Mouse (Mus musculus): ENCODE data around the gene Sorcs2. TPM values are rescaled to one million over a fixed set of nuclear protein-coding genes. Genes with fewer than 3 reads are reported as not detected.

Sorcs2 gene
- polyA plus RNA-seq, 1 experiment = 2.5 TPM

DNA sequence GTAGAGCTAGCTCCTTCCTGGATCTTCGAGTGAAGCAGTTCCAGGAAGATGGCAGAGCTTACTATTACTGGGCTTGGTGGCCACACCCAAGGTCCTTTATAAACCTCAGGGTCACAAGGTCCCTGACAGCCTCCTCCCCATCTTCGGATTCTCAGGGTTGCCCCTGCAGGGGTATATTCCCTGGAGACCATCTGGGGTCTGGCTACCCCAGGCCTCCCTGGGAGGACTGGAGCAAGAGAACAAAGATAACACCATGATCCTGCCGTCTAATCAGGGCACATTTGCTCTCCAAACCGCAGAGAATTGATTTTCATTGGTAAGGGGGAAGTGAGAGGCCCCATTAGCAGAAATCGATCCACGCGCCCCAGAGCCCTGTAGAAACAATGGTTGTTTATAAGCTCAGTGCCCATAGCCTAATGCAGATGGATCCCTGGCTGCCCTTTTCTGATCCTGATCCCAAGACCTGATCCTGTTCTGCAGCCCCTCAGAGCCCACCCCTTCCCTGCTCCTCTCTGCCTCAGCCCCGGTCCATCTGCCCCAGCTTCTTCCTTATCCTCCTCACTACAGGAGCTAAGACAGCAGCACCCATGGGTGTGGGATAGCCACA, 243.0 kb downstream of the Sorcs2 start:
- 66% methylated on average over 8 of the region's 8 CpGs for WGBS
- Histone ChIP-seq H3K4me1 (ENCODE audit: control insufficient read depth, insufficient read depth, low read length) (no peaks in the 10 kb centered on the region), H3K27ac (ENCODE audit: control insufficient read depth, insufficient read depth, low read depth, low read length, poor library complexity) (no peak overlapping the region), H3K4me3 (replicated peaks; ENCODE audit: control insufficient read depth, low read depth, low read length) (no peak overlapping the region)
- no peak for TF ChIP-seq POLR2A (IDR thresholded peaks at IDR 0.05; ENCODE audit: borderline replicate concordance, control insufficient read depth, low read depth, low read length)
- TF ChIP-seq CTCF (IDR thresholded peaks at IDR 0.05; ENCODE audit: control insufficient read depth, insufficient read depth, low read length) = no peak

DNA sequence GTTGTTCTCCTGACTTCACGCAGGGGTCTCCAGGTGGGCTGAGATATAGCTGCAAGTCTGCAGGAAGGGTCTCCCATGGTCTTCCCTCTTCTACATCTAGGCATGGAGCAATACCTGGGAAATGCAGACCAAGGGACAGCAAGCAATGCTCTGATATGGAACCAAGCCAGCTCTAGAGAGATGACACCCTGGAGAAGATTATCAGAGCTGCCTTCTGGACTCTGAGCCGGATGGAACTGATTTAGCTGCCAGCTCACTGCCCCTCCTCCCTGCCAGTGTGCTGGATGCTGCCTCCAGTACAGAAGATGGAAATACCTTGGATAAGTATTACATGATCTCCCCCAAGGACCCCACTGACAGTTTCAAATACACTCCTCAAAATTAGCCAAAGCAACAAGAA, 244.7 kb downstream of the Sorcs2 start:
- no peak overlapping the region for H3K27ac ChIP-seq (ENCODE audit: control insufficient read depth, insufficient read depth, low read depth, low read length, poor library complexity)
- H3K4me3 ChIP-seq (replicated peaks; ENCODE audit: control insufficient read depth, low read depth, low read length) = no peak overlapping the region
- H3K4me1 ChIP-seq (ENCODE audit: control insufficient read depth, insufficient read depth, low read length) = no peaks in the 10 kb centered on the region
- 80% methylated on average over 2 of the region's 2 CpGs for WGBS
- TF ChIP-seq POLR2A (IDR thresholded peaks at IDR 0.05; ENCODE audit: borderline replicate concordance, control insufficient read depth, low read depth, low read length) (no peak), CTCF (IDR thresholded peaks at IDR 0.05; ENCODE audit: control insufficient read depth, insufficient read depth, low read length) (no peak)

DNA sequence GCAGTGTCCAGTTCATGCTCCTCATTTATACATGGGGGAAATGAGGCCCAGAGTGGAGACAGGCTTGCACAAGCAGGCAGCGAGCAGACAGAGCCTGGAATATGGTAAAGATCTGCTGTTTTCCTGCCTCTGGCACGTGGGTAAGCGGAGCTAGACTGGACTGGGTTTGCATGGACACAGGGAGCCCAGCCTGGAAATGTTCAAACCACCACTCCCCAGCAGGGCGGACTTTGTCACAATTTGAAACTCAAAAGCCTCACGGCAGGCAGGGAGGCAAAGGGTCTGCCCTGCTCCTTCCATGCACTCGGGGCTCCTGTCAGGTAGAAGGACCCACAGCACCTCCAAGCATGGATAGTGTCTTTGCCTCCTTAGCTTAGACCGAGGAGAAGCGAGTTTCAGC, 246.9 kb downstream of the Sorcs2 start:
- Histone ChIP-seq H3K4me1 (ENCODE audit: control insufficient read depth, insufficient read depth, low read length) (no peaks in the 10 kb centered on the region), H3K4me3 (replicated peaks; ENCODE audit: control insufficient read depth, low read depth, low read length) (no peak overlapping the region), H3K27ac (ENCODE audit: control insufficient read depth, insufficient read depth, low read depth, low read length, poor library complexity) (no peak overlapping the region)
- TF ChIP-seq POLR2A (IDR thresholded peaks at IDR 0.05; ENCODE audit: borderline replicate concordance, control insufficient read depth, low read depth, low read length) (no peak), CTCF (IDR thresholded peaks at IDR 0.05; ENCODE audit: control insufficient read depth, insufficient read depth, low read length) (no peak)
- 77% methylated on average over 8 of the region's 8 CpGs for WGBS

DNA sequence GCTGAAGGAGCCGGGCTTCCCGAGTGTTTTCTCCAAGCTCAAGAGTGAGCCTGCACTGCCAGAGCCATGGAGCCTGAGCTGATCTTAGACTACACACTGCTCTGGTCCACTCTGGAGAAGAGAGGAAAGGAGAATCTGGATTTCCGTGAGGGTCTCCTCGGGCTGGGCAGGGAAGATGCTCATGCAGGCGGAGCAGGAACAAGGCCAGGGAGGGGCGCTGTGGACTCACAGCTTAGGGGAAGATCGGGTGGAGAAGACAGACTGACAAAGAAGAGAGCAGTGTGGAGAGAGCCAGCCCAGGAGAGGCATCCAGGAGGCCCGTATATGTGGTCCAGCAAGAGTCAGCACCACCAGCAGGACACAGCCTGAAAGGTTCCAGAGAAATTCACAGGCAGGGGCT, 248.8 kb downstream of the Sorcs2 start:
- no peak overlapping the region for H3K27ac ChIP-seq (ENCODE audit: control insufficient read depth, insufficient read depth, low read depth, low read length, poor library complexity)
- TF ChIP-seq POLR2A (IDR thresholded peaks at IDR 0.05; ENCODE audit: borderline replicate concordance, control insufficient read depth, low read depth, low read length) (no peak), CTCF (IDR thresholded peaks at IDR 0.05; ENCODE audit: control insufficient read depth, insufficient read depth, low read length) (no peak)
- H3K4me1 ChIP-seq (ENCODE audit: control insufficient read depth, insufficient read depth, low read length) = no peaks in the 10 kb centered on the region
- WGBS = 76% methylated on average over 8 of the region's 8 CpGs
- no peak overlapping the region for H3K4me3 ChIP-seq (replicated peaks; ENCODE audit: control insufficient read depth, low read depth, low read length)

DNA sequence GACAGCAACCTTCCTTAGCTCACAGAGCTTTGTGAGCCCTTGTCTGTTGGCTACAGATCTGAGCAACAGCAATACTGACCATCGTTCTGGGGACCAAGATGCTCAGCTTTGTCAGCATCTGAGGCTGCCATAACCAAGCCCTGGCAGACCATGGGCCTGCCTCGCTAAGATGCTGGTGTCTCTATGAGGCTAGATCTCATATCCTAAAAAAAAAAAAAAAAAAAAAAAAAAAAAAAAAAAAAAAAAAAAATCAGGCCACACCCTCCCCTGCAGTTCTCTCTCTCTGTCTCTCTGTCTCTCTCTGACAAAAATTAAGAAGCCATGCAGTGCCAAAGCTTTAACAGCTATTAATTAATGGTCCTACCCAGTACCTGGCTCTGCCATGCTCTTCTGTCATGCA, 251.3 kb downstream of the Sorcs2 start:
- 75% methylated on average over 2 of the region's 2 CpGs for whole genome bisulfite sequencing
- TF ChIP-seq CTCF (IDR thresholded peaks at IDR 0.05; ENCODE audit: control insufficient read depth, insufficient read depth, low read length) = no peak
- no peak overlapping the region for H3K27ac ChIP-seq (ENCODE audit: control insufficient read depth, insufficient read depth, low read depth, low read length, poor library complexity)
- no peaks in the 10 kb centered on the region for H3K4me1 ChIP-seq (ENCODE audit: control insufficient read depth, insufficient read depth, low read length)
- H3K4me3 ChIP-seq (replicated peaks; ENCODE audit: control insufficient read depth, low read depth, low read length) = no peak overlapping the region

DNA sequence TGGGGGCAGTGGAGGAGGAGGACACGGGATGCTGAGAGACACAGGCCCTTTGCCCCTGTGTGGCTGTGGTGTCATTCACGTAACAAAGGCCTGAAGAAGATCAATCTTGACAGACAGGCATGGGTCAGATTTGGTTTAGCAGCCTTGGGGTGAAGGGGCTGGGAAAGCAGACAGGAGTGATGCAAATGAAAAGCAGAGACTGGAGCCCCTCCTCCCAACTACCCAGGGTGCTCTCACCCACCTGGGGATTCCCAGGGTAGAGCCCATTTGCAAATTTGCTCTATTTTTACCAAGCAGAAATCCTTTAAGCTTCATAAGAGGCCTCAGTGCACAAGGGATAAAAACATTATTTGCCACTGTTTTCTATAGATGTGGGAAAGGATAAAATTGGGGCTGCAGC, 253.4 kb downstream of the Sorcs2 start:
- no peaks in the 10 kb centered on the region; the same call in 1 of the 2 replicates for H3K4me1 ChIP-seq (ENCODE audit: control insufficient read depth, insufficient read depth, low read length)
- 71% methylated on average over 2 of the region's 2 CpGs for whole genome bisulfite sequencing
- TF ChIP-seq POLR2A (IDR thresholded peaks at IDR 0.05; ENCODE audit: borderline replicate concordance, control insufficient read depth, low read depth, low read length) = no peak
- no peak for TF ChIP-seq CTCF (IDR thresholded peaks at IDR 0.05; ENCODE audit: control insufficient read depth, insufficient read depth, low read length)
- H3K27ac ChIP-seq (ENCODE audit: control insufficient read depth, insufficient read depth, low read depth, low read length, poor library complexity) = no peak overlapping the region
- H3K4me3 ChIP-seq (replicated peaks; ENCODE audit: control insufficient read depth, low read depth, low read length) = no peak overlapping the region

DNA sequence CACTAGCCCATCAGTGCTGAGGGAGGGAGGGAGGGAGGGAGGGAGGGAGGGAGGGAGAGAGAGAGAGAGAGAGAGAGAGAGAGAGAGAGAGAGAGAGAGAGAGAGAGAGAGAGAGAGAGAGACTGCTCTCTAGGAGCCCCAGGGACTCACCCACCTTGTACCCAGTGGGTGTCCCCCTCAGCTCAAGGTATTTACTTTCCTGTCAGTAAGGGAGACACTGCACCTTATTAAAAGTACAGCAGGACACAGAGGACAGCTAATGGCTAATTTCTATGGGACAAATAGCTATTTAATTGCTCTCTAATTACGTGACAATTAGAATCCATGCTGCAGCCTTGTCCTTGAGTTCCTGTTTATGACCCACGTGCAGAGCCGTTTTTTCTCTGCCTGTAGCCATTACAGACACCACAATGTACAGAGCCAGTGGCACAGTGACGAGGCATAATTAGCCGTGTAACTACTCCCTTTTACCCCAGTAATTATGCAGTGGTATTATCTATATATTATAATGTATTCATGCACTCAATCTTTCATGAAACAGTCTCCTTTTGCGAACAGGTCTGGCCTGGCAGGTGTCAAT, 256.2 kb downstream of the Sorcs2 start:
- Histone ChIP-seq H3K4me1 (ENCODE audit: control insufficient read depth, insufficient read depth, low read length) (no peaks in the 10 kb centered on the region; the same call in 1 of the 2 replicates), H3K27ac (ENCODE audit: control insufficient read depth, insufficient read depth, low read depth, low read length, poor library complexity) (no peak overlapping the region), H3K4me3 (replicated peaks; ENCODE audit: control insufficient read depth, low read depth, low read length) (no peak overlapping the region)
- TF ChIP-seq POLR2A (IDR thresholded peaks at IDR 0.05; ENCODE audit: borderline replicate concordance, control insufficient read depth, low read depth, low read length) (no peak), CTCF (IDR thresholded peaks at IDR 0.05; ENCODE audit: control insufficient read depth, insufficient read depth, low read length) (no peak)
- 36% methylated on average over 6 of the region's 6 CpGs for WGBS

DNA sequence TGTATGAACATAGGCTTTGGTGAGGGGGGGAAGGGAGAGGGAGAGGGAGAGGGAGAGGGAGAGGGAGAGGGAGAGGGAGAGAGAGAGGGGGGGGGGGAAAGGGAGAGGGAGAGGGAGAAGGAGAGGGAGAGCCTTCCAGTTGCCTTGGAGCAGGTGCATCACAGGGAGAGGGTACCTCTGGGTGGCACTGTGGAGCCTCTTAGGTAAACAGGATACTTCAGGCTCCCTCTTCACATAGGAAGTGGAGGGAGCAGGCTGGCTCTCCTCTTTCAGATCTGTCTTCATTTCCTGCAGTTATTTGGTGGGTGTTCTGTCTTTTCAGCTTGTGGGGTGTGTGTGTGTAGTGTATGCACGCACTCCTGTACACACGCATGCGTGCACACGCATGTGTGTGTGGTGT, 256.8 kb downstream of the Sorcs2 start:
- TF ChIP-seq CTCF (IDR thresholded peaks at IDR 0.05; ENCODE audit: control insufficient read depth, insufficient read depth, low read length) = peak; percentile 18; the same call in 1 of the 2 replicates
- TF ChIP-seq POLR2A (IDR thresholded peaks at IDR 0.05; ENCODE audit: borderline replicate concordance, control insufficient read depth, low read depth, low read length) = no peak

More for the DNA sequence above, 256.8 kb downstream of the Sorcs2 start:
- no peak overlapping the region for H3K27ac ChIP-seq (ENCODE audit: control insufficient read depth, insufficient read depth, low read depth, low read length, poor library complexity)
- H3K4me3 ChIP-seq (replicated peaks; ENCODE audit: control insufficient read depth, low read depth, low read length) = no peak overlapping the region
- WGBS = 91% methylated on average over 4 of the region's 4 CpGs
- no peaks in the 10 kb centered on the region; the same call in 1 of the 2 replicates for H3K4me1 ChIP-seq (ENCODE audit: control insufficient read depth, insufficient read depth, low read length)
